Mouse (Mus musculus) kidney, adult 2 months (tissue): ENCODE measurements around the gene Inppl1.

Source experiments
- CTCF ChIP-seq: fragments of 200-500 bp; conservative IDR thresholded peaks from 2 replicates; pipeline ENCODE4 v1.5.1; 2011; ENCODE audit warnings: low read depth, mild to moderate bottlenecking, control low read depth, low read length, moderate library complexity, mixed read lengths; ENCODE audit not compliant: insufficient read depth, insufficient read length
- POLR2A ChIP-seq: fragments of 200-500 bp; IDR thresholded peaks from one replicate; pipeline ENCODE4 v1.6.1; 2011; ENCODE audit warnings: low read depth, low read length, control low read depth

DNA sequence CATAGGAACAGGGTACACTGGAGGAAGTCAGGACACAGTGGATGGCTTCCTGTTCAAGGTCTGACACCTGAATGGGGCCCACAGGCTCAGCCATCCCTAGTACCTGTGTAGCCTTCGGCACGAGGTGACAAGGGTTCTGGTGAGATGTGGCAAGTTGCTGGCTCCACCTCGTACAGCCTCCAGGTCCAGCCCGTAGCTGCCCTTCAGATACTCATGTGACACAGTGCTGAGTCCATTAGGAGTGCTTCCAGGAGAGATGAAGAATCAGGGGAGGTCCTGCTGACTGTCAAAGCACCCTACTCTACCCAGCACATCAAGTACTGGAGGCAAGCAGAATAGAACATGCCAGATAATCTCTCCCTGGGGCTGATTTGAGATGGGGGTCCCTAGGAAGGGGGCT lies 5.7 kb downstream of the Inppl1 start:
- TF ChIP-seq CTCF (no peak), POLR2A (no peak)
